Mouse (Mus musculus) embryonic facial prominence, embryonic 13.5 days (tissue): ENCODE results near the gene Mcl1. TPM values are rescaled to one million over a fixed set of nuclear protein-coding genes. Genes with fewer than 3 reads are reported as not detected.

Experiments
- ATAC-seq: fragments of 200-750 bp; cut with Nextera tagmentation; 2 replicates; pipeline ENCODE4 v1.8.0; 2017; ENCODE audit warnings: low read depth; ENCODE audit not compliant: insufficient number of reproducible peaks, insufficient read depth, low FRiP score, low TSS enrichment
- H3K27ac ChIP-seq: fragments of 300-500 bp; sonication (generic); 2 replicates; pipeline ENCODE4 v1.5.1; 2015; ENCODE audit warnings: moderate library complexity, mild to moderate bottlenecking, inconsistent platforms
- H3K27me3 ChIP-seq: fragments of 300-500 bp; sonication (generic); 2 replicates; pipeline ENCODE4 v1.6.1; 2015; ENCODE audit warnings: mild to moderate bottlenecking, inconsistent platforms
- H3K36me3 ChIP-seq: fragments of 300-500 bp; sonication (generic); 2 replicates; pipeline ENCODE4 v1.6.1; 2015; ENCODE audit warnings: mild to moderate bottlenecking, inconsistent platforms
- H3K4me1 ChIP-seq: fragments of 300-500 bp; sonication (generic); 2 replicates; pipeline ENCODE4 v1.6.1; 2015; ENCODE audit warnings: inconsistent platforms
- H3K4me2 ChIP-seq: fragments of 300-500 bp; sonication (generic); 2 replicates; pipeline ENCODE4 v1.6.1; 2015; ENCODE audit warnings: moderate library complexity, mild to moderate bottlenecking, inconsistent platforms
- H3K4me3 ChIP-seq: fragments of 300-500 bp; sonication (generic); 2 replicates; pipeline ENCODE4 v1.5.1; 2015; ENCODE audit warnings: mild to moderate bottlenecking, inconsistent platforms
- H3K9ac ChIP-seq: fragments of 300-500 bp; sonication (generic); 2 replicates; pipeline ENCODE4 v1.6.1; 2015; ENCODE audit warnings: mild to moderate bottlenecking, inconsistent platforms
- H3K9me3 ChIP-seq: fragments of 300-500 bp; sonication (generic); 2 replicates; pipeline ENCODE4 v1.6.1; 2016; ENCODE audit warnings: inconsistent platforms
- WGBS: fragments of 180-500 bp; shearing (Covaris S2); methylation state at CpG from one replicate; pipeline ENCODE4 v1.1.7; 2015; ENCODE audit warnings: mixed read lengths; 5-methylcytosine and 5-hydroxymethylcytosine counted together
- polyA plus RNA-seq: library from polyadenylated mRNA; unstranded; fragments of >200 nt; fragmentation: Nextera tagmentation; extraction: Ambion mirVana; gene quantifications from 2 replicates; pipeline ENCODE4 v1.2.1, GENCODE M21; 2015

The Mcl1 gene
- polyA plus RNA-seq, 1 experiment from 2014 or later, result 47.7 TPM

- H3K27me3 ChIP-seq, result no peaks in the 10 kb centered on the region
- H3K4me2 ChIP-seq, result no peak overlapping the region
- H3K4me1 ChIP-seq, result peaks cover 26% of the 10 kb centered on the region
- no peaks in the 10 kb centered on the region for H3K9me3 ChIP-seq
- no peaks in the 10 kb centered on the region for H3K36me3 ChIP-seq
- H3K27ac ChIP-seq, result peak overlapping the region; percentile 84; the same call in 1 of the 2 replicates
- no peak overlapping the region for H3K4me3 ChIP-seq
- 72% methylated on average over 2 of the region's 2 CpGs for WGBS
- H3K9ac ChIP-seq, result no peak overlapping the region
- ATAC-seq, result no peak
These were observed 42.5 kb downstream of the Mcl1 start for GRCm38 (mm10) chr3:95701085-95701484.

- peak overlapping the region; percentile 70 for H3K4me2 ChIP-seq
- peak overlapping the region; percentile 84 for H3K27ac ChIP-seq
- peak overlapping the region; percentile 38 for H3K4me3 ChIP-seq
- WGBS, result 5% methylated on average over 24 of the region's 24 CpGs
- H3K36me3 ChIP-seq, result no peaks in the 10 kb centered on the region
- peaks cover 18% of the 10 kb centered on the region for H3K4me1 ChIP-seq
- peak; percentile 84 for ATAC-seq
- no peaks in the 10 kb centered on the region for H3K9me3 ChIP-seq
- peak overlapping the region; percentile 72 for H3K9ac ChIP-seq
- no peaks in the 10 kb centered on the region for H3K27me3 ChIP-seq
These were observed 43.4 kb downstream of the Mcl1 start for GRCm38 (mm10) chr3:95701877-95702540.

DNA sequence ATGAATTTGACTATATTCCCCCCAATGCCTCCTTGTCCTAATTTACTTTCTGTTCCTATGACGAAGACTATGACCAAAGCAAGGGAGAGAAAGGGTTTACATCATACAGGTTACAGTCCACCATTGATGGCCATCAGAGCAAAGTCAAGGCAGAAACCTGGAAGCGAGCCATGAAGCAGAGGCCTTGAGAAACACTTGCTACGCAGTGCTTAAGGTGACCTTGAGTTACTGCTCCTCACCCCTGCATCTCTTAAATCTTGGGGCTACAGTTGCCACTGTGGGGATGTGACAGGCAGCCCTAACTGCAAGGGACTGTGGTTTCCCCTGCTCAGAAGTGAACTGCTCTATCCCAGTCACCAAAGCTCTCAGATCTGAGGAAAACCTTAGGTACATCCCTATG, 44.7 kb downstream of the Mcl1 start:
- WGBS, result 88% methylated on average over 3 of the region's 3 CpGs
- no peaks in the 10 kb centered on the region for H3K9me3 ChIP-seq
- no peak overlapping the region for H3K4me3 ChIP-seq
- no peak overlapping the region for H3K4me2 ChIP-seq
- no peak overlapping the region for H3K9ac ChIP-seq
- H3K27me3 ChIP-seq, result no peaks in the 10 kb centered on the region
- peaks cover 18% of the 10 kb centered on the region for H3K4me1 ChIP-seq
- H3K27ac ChIP-seq, result no peak overlapping the region
- no peak for ATAC-seq
- no peaks in the 10 kb centered on the region for H3K36me3 ChIP-seq

DNA sequence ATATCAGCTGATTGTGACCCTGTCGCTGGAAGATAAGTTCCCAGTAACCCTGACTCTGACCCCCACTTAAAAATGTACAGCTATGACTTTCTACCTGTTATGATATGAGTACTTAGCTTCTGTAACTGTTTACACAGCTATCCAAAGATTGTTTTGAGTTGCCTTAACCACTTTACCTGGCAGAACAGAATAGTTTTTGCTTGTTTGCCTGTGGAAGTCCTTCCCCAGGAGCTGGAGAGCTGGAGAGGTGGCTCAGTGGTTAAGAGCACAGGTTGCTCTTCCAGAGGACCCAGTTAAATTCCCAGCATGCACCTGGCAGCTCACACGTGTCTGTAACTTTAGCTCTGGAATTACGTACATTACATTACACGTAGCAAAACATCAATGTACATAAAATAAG, 46.0 kb downstream of the Mcl1 start:
- Histone ChIP-seq H3K4me1 (peaks cover 18% of the 10 kb centered on the region), H3K27me3 (no peaks in the 10 kb centered on the region), H3K4me2 (no peak overlapping the region), H3K9ac (no peak overlapping the region), H3K36me3 (no peaks in the 10 kb centered on the region), H3K9me3 (no peaks in the 10 kb centered on the region), H3K27ac (no peak overlapping the region), H3K4me3 (no peak overlapping the region)
- ATAC-seq, result no peak
- WGBS, result 87% methylated on average over 4 of the region's 4 CpGs

DNA sequence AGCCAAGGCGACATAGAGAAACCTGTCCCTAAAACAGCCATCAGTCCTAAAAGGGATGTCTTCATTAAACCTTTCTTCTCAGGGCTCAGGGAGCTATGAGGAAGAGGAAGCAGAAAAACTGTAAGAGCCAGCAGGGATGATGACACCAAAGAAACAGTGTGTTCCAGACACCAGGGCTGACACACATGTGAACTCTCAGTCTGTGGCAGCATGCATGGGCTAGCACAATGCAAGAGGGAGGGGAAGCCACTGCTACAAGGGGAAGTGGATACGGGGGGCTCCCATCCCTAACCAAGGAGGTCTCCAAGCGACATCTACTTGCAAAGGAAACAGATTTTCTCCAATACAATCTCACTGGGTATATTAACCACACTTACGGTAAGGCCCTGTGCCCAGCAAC, 47.7 kb downstream of the Mcl1 start:
- Histone ChIP-seq H3K4me3 (no peak overlapping the region), H3K4me2 (no peak overlapping the region), H3K4me1 (peaks cover 11% of the 10 kb centered on the region), H3K27me3 (no peaks in the 10 kb centered on the region), H3K9ac (no peak overlapping the region), H3K27ac (no peak overlapping the region), H3K9me3 (no peaks in the 10 kb centered on the region), H3K36me3 (no peaks in the 10 kb centered on the region)
- 87% methylated on average over 4 of the region's 4 CpGs for WGBS
- ATAC-seq, result no peak

- H3K9me3 ChIP-seq, result no peaks in the 10 kb centered on the region
- H3K4me2 ChIP-seq, result no peak overlapping the region
- no peak overlapping the region for H3K27ac ChIP-seq
- no peak overlapping the region for H3K4me3 ChIP-seq
- no peaks in the 10 kb centered on the region for H3K36me3 ChIP-seq
- 72% methylated on average over 7 of the region's 7 CpGs for WGBS
- H3K9ac ChIP-seq, result no peak overlapping the region
- H3K27me3 ChIP-seq, result no peaks in the 10 kb centered on the region
- no peaks in the 10 kb centered on the region for H3K4me1 ChIP-seq
- ATAC-seq, result no peak
These were observed 48.9 kb downstream of the Mcl1 start for GRCm38 (mm10) chr3:95707497-95707896.

GRCm38 (mm10) chr3:95709044-95709443, 50.5 kb downstream of the Mcl1 start:
- WGBS, result 90% methylated on average over 4 of the region's 4 CpGs

GRCm38 (mm10) chr3:95709967-95710366, 51.4 kb downstream of the Mcl1 start:
- Histone ChIP-seq H3K36me3 (peaks cover 11% of the 10 kb centered on the region; the same call in 1 of the 2 replicates), H3K4me2 (no peak overlapping the region)

More at GRCm38 (mm10) chr3:95709044-95709443, 50.5 kb downstream of the Mcl1 start:
- Histone ChIP-seq H3K4me1 (no peaks in the 10 kb centered on the region), H3K27ac (no peak overlapping the region), H3K9me3 (peaks cover 7% of the 10 kb centered on the region; the same call in 1 of the 2 replicates), H3K4me2 (no peak overlapping the region), H3K36me3 (peaks cover 7% of the 10 kb centered on the region; the same call in 1 of the 2 replicates), H3K9ac (no peak overlapping the region), H3K4me3 (no peak overlapping the region), H3K27me3 (no peaks in the 10 kb centered on the region)
- no peak for ATAC-seq

More at GRCm38 (mm10) chr3:95709967-95710366, 51.4 kb downstream of the Mcl1 start:
- H3K9ac ChIP-seq, result no peak overlapping the region
- no peak overlapping the region for H3K27ac ChIP-seq
- H3K9me3 ChIP-seq, result peaks cover 7% of the 10 kb centered on the region; the same call in 1 of the 2 replicates
- ATAC-seq, result no peak
- no peak overlapping the region for H3K4me3 ChIP-seq
- H3K27me3 ChIP-seq, result no peaks in the 10 kb centered on the region
- no peaks in the 10 kb centered on the region for H3K4me1 ChIP-seq

Other genes with a start within 250 kb of the Mcl1 start
- gene Arnt, start 224.4 kb upstream of the Mcl1 start, polyA plus RNA-seq, result 53.2 and 60.8 TPM in 2 replicates
- 37.9 and 41.4 TPM in 2 replicates for gene Ctsk, start 159.5 kb upstream of the Mcl1 start, polyA plus RNA-seq
- 11.8 and 12.6 TPM in 2 replicates for gene Ctss, start 132.0 kb upstream of the Mcl1 start, polyA plus RNA-seq
- gene Hormad1, start 99.1 kb upstream of the Mcl1 start, polyA plus RNA-seq, result not detected in 2 replicates
- gene Golph3l, start 69.9 kb upstream of the Mcl1 start, polyA plus RNA-seq, result 30.2 and 32.3 TPM in 2 replicates
- 88.3 and 88.5 TPM in 2 replicates for gene Ensa, start 33.8 kb upstream of the Mcl1 start, polyA plus RNA-seq
- gene Adamtsl4, start 29.1 kb downstream of the Mcl1 start, polyA plus RNA-seq, result 1.7 and 1.9 TPM in 2 replicates
- gene Ecm1, start 80.8 kb downstream of the Mcl1 start, polyA plus RNA-seq, result 5.9 and 6.6 TPM in 2 replicates
- gene Tars2, start 101.4 kb downstream of the Mcl1 start, polyA plus RNA-seq, result 47.3 and 47.9 TPM in 2 replicates
- 25.4 and 28.3 TPM in 2 replicates for gene Rprd2, start 160.1 kb downstream of the Mcl1 start, polyA plus RNA-seq
- gene Prpf3, start 197.1 kb downstream of the Mcl1 start, polyA plus RNA-seq, result 52.6 and 60.9 TPM in 2 replicates
- 295 and 350 TPM in 2 replicates for gene Mrps21, start 212.7 kb downstream of the Mcl1 start, polyA plus RNA-seq
- gene Ciart, start 223.5 kb downstream of the Mcl1 start, polyA plus RNA-seq, result 7.0 and 7.8 TPM in 2 replicates
- gene BC028528, start 233.2 kb downstream of the Mcl1 start, polyA plus RNA-seq, result 17.9 and 18.6 TPM in 2 replicates
- 29.6 and 32.3 TPM in 2 replicates for gene Aph1a, start 235.2 kb downstream of the Mcl1 start, polyA plus RNA-seq
- gene Car14, start 245.9 kb downstream of the Mcl1 start, polyA plus RNA-seq, result 14.5 and 16.6 TPM in 2 replicates